Mouse (Mus musculus) embryonic fibroblast, embryonic 13.5 days (primary cell): ENCODE results near the gene Abcg4. TPM values are rescaled to one million over a fixed set of nuclear protein-coding genes. Genes with fewer than 3 reads are reported as not detected.
A peak's percentile ranks its signal among the peaks of the same experiment; 100 is the strongest.

Experiments used
- H3K27ac ChIP-seq: 2 replicates; pipeline ENCODE4 v1.5.1; 2012; ENCODE audit warnings: low read length, control low read depth, inconsistent platforms; ENCODE audit not compliant: insufficient read depth
- H3K4me1 ChIP-seq: 2 replicates; pipeline ENCODE4 v1.6.1; 2011; ENCODE audit warnings: low read length; ENCODE audit not compliant: control insufficient read depth, insufficient read depth
- H3K4me3 ChIP-seq: 2 replicates; pipeline ENCODE4 v1.5.1; 2011; ENCODE audit warnings: mild to moderate bottlenecking, control low read depth, low read length; ENCODE audit not compliant: insufficient read depth
- CTCF ChIP-seq: IDR thresholded peaks from 2 replicates; pipeline ENCODE4 v1.5.1; 2011; ENCODE audit warnings: mild to moderate bottlenecking, control low read depth, low read length, moderate library complexity, borderline replicate concordance; ENCODE audit not compliant: insufficient read depth
- POLR2A ChIP-seq: IDR thresholded peaks from 2 replicates; pipeline ENCODE4 v1.6.1; 2011; ENCODE audit warnings: low read depth, mild to moderate bottlenecking, control low read depth, low read length, moderate library complexity
- polyA plus RNA-seq: library from polyadenylated mRNA; stranded (reverse); fragments of >200 nt; gene quantifications from 2 replicates; pipeline ENCODE4 v1.2.4, GENCODE M21; 2011; ENCODE audit warnings: low read depth; ENCODE audit not compliant: missing spikeins, insufficient read length

Abcg4 gene
- polyA plus RNA-seq, 1 experiment, result 1.6 TPM

DNA sequence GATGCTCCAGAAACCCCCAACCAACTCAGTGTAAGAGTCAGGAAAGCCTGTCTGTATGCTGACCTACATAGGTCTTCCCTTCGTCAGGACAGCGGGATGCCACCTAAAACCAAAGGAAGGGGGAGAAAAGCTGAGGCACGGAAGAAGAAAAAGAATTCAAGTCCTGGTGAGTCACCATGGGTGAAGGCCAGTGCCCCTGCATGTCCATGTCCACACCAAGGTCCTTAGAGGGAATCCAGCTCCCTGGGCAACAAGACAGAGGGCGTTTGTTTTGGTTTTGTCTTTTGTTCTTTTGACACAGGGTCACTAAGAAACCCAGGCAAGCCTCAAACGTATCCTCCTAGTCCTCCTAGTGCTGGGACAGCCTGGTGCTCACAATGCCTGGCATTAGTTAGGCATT, 47.5 kb downstream of the Abcg4 start:
- no peak for TF ChIP-seq CTCF
- TF ChIP-seq POLR2A, result no peak
- Histone ChIP-seq H3K27ac (no peak overlapping the region), H3K4me3 (no peak overlapping the region), H3K4me1 (no peaks in the 10 kb centered on the region)

DNA sequence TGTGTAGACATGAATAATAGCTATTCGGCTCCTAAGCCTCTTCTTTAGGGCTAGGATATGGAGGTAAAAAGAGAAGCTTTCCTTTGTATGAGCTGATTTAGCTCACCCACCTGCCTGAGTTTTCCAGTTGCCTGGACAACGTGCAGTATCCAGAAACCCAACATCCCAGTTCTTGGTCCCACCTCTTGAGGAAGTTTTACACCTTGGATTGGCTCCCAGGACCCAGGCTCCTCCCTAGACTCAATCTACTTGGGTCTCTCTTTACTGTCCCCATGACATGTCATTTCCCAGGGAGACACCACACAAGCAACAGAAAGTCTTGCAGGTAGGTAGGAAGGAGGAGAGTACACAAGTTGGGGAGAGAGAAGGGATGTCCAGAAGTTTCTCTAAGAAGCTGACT, 48.0 kb downstream of the Abcg4 start, which contains the start of gene Ccdc153:
Gene Ccdc153, plus strand, starts transcription at position 278 of the 400 bp plus-strand sequence.
- Histone ChIP-seq H3K4me3 (no peak within 1 kb of the TSS), H3K27ac (no peak within 1 kb of the TSS), H3K4me1 (no peaks in the 10 kb centered on the region)
- TF ChIP-seq CTCF (no peak), POLR2A (no peak)

DNA sequence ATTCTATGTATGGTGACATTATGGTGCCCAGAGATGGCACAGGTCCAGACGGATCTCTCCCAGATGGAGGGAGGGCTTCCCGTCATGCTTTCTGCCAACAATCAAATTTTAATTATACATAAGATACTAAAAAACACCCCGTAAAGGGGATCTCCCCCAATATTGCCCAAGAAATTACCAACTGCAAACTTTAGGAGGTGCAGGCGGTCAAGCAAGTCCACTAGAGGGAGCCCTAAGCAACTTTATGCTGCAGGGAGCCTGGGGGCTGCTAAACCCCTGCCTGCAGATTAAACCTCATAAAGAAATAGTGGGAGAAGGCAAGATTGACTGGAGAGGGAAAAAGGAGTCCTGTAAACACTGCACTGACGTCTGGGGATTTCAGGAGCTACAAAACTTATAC, 49.0 kb downstream of the Abcg4 start:
- 0 out of 2 replicates have a peak, but pooled peaks have one; percentile 33 for TF ChIP-seq CTCF
- TF ChIP-seq POLR2A, result no peak
- 0 out of 2 replicates have a peak, but pooled peaks cover under 1% of the 10 kb centered on the region for H3K4me1 ChIP-seq
- H3K27ac ChIP-seq, result no peak overlapping the region
- H3K4me3 ChIP-seq, result no peak overlapping the region

GRCm38 (mm10) chr9:44238501-44239190, 49.8 kb downstream of the Abcg4 start:
- 0 out of 2 replicates have a peak, but pooled peaks cover 2% of the 10 kb centered on the region for H3K4me1 ChIP-seq
- H3K4me3 ChIP-seq, result no peak overlapping the region
- H3K27ac ChIP-seq, result no peak overlapping the region
- no peak for TF ChIP-seq POLR2A
- TF ChIP-seq CTCF, result no peak

DNA sequence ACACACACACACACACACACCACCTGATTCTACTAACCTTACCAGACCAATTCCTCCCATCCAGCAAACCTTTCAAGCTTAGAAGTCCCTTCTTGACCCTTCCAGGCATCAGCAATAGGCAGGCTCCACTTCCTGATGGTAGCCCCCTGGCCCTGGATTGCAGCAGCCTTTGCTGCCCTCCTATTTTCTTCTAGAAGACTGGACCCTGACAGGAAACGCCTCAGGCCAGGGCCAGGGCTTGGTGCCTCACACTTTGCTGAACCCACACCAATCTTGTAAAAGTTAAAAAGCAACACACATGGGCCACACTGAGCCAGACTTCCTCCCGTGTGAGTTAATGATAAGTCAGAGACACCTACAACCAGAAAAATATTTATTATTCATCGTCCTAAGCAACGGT, 51.3 kb downstream of the Abcg4 start:
- H3K4me1 ChIP-seq, result 0 out of 2 replicates have a peak, but pooled peaks cover 2% of the 10 kb centered on the region
- no peak overlapping the region for H3K4me3 ChIP-seq
- H3K27ac ChIP-seq, result no peak overlapping the region
- no peak for TF ChIP-seq POLR2A
- no peak for TF ChIP-seq CTCF

DNA sequence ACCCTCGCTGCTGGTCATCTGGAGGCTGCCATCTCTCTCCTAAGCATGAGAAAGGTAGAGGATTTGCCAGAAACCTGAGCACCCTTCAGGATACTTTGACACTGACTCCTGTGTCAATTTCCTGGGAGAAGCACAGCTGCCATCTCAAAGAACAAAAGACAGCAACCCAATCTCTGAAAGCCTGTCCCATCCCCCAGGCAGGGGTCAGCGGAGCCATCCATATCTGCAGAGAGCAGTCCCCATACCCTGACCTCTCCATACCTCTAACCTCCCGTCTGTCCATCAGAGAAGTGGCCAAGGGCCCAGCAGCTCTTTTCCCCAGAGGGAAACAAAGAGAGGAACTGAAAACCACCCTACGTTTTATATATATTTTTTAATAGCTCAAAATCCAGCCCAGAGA, 51.8 kb downstream of the Abcg4 start:
- TF ChIP-seq CTCF, result no peak
- TF ChIP-seq POLR2A, result no peak
- Histone ChIP-seq H3K4me1 (0 out of 2 replicates have a peak, but pooled peaks cover 2% of the 10 kb centered on the region), H3K4me3 (no peak overlapping the region), H3K27ac (no peak overlapping the region)

DNA sequence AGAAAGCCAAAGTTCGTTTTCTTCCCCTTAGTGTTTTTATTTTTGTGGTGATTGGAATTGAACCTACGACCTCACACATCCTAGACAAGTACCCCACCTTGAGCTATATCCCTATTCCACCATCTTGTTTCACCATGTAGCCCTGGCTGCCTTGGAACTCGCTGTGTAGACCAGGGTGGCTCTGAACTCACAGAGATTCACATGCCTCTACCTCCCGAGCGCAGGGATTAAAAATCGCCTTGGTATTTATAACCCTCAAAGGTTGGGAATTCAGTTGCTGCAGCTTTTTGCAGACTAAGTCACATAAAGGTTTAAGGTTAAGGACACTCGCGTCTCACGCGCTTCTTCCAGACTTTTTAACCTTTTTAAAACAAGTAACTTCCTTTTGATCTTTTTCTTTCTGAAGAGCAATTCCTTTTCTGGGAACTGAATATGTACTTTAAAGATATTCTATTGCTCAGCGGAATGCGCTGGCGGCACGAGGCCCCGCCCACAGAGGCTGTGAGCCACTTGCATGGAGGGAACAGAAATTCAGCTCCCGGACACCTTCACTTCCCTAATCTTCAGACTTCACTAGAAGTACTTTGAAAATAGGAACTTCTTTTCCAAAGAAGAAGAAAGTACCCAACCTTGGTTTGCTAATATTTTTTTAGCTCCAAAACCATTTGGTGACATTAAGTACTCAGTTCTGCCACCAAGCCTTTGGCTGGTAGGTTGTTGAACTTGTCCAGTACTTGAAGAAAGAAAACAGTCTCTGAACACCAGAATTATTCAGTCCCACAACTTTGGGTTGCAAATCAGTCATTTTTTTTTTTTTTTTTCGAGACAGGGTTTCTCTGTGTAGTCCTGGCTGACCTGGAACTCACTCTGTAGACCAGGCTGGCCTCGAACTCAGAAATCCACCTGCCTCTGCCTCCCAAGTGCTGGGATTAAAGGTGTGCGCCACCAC, 53.7 kb downstream of the Abcg4 start:
- Histone ChIP-seq H3K4me3 (peak overlapping the region; percentile 8; the same call in 1 of the 2 replicates), H3K27ac (peak overlapping the region; percentile 65), H3K4me1 (peaks cover 9% of the 10 kb centered on the region; the same call in 1 of the 2 replicates)
- TF ChIP-seq POLR2A, result peak; percentile 17; the same call in 1 of the 2 replicates
- no peak for TF ChIP-seq CTCF

DNA sequence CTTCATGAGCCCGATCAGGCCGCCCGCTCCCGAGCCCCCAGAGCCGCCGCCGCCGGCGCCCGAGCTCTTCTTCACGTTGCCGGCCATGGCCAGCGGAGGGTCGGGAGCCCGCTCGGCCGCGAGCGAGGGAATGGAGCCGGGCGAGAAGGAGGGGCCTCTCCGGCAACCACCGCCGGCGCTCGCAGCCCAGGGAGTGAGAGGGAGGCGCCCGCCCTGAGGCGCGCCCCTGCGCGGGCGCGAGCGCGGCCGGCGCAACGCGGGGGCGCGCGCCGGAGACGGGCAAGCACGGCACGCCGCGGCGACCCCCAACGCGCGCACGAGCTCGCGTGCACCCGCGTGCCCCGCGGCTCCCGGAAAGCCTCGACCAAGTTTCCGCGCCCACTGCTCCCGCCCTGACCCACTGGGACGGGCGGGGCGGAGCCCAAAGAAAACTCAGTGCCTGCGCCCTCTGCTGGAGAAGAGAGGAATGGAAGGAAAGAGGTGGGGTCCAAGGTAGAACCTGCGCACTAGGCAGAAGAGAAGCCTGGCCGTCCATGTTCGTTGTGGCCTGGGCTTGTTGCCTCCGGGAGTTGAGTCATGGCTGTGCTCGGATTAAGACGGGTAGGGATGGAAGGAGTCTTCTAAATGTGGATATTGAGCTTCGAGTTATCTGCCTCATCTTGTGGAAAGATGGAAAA, 54.5 kb downstream of the Abcg4 start, which contains the start of gene Cbl:
Gene Cbl, minus strand, starts transcription at position 248 of the 677 bp plus-strand sequence.
- peak within 1 kb of the TSS; percentile 100 for H3K4me3 ChIP-seq

GRCm38 (mm10) chr9:44233021-44233801, 55.2 kb downstream of the Abcg4 start:
- Histone ChIP-seq H3K27ac (peak overlapping the region; percentile 90), H3K4me3 (peak overlapping the region; percentile 100), H3K4me1 (peaks cover 9% of the 10 kb centered on the region; the same call in 1 of the 2 replicates)
- no peak for TF ChIP-seq CTCF
- no peak for TF ChIP-seq POLR2A

More for the DNA sequence above, 54.5 kb downstream of the Abcg4 start, which contains the start of gene Cbl:
- TF ChIP-seq CTCF (peak; percentile 70), POLR2A (peak; percentile 78)
- Histone ChIP-seq H3K27ac (peak within 1 kb of the TSS; percentile 90), H3K4me1 (peaks cover 9% of the 10 kb centered on the region; the same call in 1 of the 2 replicates)
